Mouse (Mus musculus): ENCODE results near the gene Oas1g. TPM values are rescaled to one million over a fixed set of nuclear protein-coding genes. Genes with fewer than 3 reads are reported as not detected.
"Not testable (repeated sequence)": the region's sequence is repeated elsewhere in the genome, so short reads cannot be mapped to it uniquely, and the experiment has no call there.

Oas1g gene
- polyA plus RNA-seq (2015; fragmentation: Nextera tagmentation; extraction: Ambion mirVana): 0.37 and 1.4 TPM in 2 replicates

DNA sequence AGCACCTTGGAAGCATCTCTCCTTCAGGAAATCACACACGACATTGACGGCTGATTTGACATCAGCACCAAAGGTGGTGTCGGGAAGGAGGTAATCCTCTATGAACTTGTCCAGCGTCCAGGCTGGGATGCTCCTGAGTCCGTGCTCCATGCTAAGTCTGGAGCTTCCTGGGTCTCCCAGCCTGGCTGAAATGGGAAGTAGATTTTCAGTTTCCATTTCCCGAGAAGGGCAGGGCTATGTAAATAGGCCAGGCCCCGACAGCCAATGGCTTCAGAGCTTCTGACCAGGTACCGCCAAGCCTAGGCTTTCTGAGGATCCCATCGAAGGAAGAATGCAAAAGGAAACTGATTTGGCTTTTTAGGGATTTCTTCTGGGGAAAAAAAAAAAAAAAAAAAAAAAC lies at the start of gene Oas1g:
Oas1g (minus strand) TSS at position 201 of the 400 bp plus-strand sequence.
- not testable (repeated sequence) for ATAC-seq (ENCODE audit: low FRiP score); H3K9me3 ChIP-seq (replicated peaks); H3K4me2 ChIP-seq; H3K4me3 ChIP-seq (replicated peaks); H3K36me3 ChIP-seq; H3K9ac ChIP-seq (replicated peaks); H3K27ac ChIP-seq (replicated peaks); H3K4me1 ChIP-seq; H3K27me3 ChIP-seq (replicated peaks)
- 28% methylated on average over 5 of the region's 9 CpGs for WGBS

- no peak overlapping the region for H3K9ac ChIP-seq (replicated peaks)
- H3K36me3 ChIP-seq: no peaks in the 10 kb centered on the region
- H3K9me3 ChIP-seq (replicated peaks): no peaks in the 10 kb centered on the region
- H3K4me3 ChIP-seq (replicated peaks): no peak overlapping the region
- H3K27me3 ChIP-seq (replicated peaks): no peaks in the 10 kb centered on the region
- 6% methylated on average over 5 of the region's 5 CpGs for WGBS
- ATAC-seq (ENCODE audit: low FRiP score): no peak
- no peaks in the 10 kb centered on the region for H3K4me1 ChIP-seq
- no peak overlapping the region for H3K4me2 ChIP-seq
- no peak overlapping the region for H3K27ac ChIP-seq (replicated peaks)
Measured at GRCm38 (mm10) chr5:120933966-120934365, 46.6 kb upstream of the Oas1g start.

- Histone ChIP-seq H3K36me3 (no peaks in the 10 kb centered on the region), H3K4me3 (replicated peaks) (no peak overlapping the region), H3K27me3 (replicated peaks) (no peaks in the 10 kb centered on the region), H3K4me2 (no peak overlapping the region), H3K9ac (replicated peaks) (no peak overlapping the region), H3K4me1 (no peaks in the 10 kb centered on the region), H3K9me3 (replicated peaks) (no peaks in the 10 kb centered on the region), H3K27ac (replicated peaks) (no peak overlapping the region)
- ATAC-seq (ENCODE audit: low FRiP score): no peak
- 16% methylated on average over 1 of the region's 1 CpGs for WGBS
Measured at GRCm38 (mm10) chr5:120927036-120927435, 39.6 kb upstream of the Oas1g start.

DNA sequence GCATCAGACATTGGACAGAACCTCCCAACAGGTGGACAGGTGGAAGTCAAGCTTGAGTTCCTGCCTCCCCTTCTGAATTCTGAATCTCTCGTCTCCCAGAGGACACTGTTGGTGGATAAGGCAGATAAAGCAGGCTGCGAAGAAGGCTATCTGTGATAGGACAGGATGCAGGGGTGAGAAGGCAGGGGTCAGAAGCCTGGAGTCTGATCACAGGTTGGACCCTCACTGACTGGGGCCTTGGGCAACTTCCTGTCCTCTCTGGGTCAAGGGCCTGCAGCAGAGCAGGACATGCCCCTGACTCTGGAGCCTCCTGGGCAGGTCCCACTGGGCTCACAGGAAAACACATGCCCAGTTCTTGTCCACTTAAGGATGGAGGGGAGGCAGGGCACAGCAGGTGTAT lies 38.9 kb upstream of the Oas1g start:
- not testable (repeated sequence) for H3K4me2 ChIP-seq; H3K9ac ChIP-seq (replicated peaks); H3K27ac ChIP-seq (replicated peaks); H3K27me3 ChIP-seq (replicated peaks); H3K36me3 ChIP-seq; ATAC-seq (ENCODE audit: low FRiP score); H3K4me3 ChIP-seq (replicated peaks); H3K9me3 ChIP-seq (replicated peaks); H3K4me1 ChIP-seq
- 77% methylated on average over 2 of the region's 2 CpGs for WGBS

GRCm38 (mm10) chr5:120924520-120924919 lies 37.1 kb upstream of the Oas1g start:
- not testable (repeated sequence) for H3K27ac ChIP-seq (replicated peaks); H3K9me3 ChIP-seq (replicated peaks); H3K27me3 ChIP-seq (replicated peaks); H3K4me3 ChIP-seq (replicated peaks); H3K9ac ChIP-seq (replicated peaks); ATAC-seq (ENCODE audit: low FRiP score); H3K36me3 ChIP-seq; H3K4me2 ChIP-seq; H3K4me1 ChIP-seq
- 87% methylated on average over 4 of the region's 4 CpGs for WGBS

DNA sequence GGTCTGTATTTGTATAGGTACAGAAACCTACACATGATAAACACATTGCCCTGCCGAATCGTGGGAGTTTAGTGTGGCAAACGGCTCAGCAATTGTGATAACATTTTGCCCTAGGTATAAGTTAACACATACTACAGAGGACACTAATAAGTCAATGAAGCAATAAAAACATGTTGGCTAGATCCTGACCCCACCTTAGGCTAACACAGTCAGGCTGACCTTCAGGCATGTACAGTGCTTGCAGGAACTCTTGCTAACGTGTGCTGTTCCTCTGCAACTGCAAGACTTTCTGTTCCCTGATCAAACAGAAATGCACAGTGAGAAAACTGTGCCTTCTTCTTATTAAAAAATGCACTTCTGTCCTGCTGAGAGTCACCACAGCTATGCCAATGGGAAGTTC lies 36.6 kb upstream of the Oas1g start:
- Histone ChIP-seq H3K9ac (replicated peaks) (no peak overlapping the region), H3K4me3 (replicated peaks) (no peak overlapping the region), H3K4me1 (no peaks in the 10 kb centered on the region), H3K27me3 (replicated peaks) (no peaks in the 10 kb centered on the region), H3K36me3 (no peaks in the 10 kb centered on the region), H3K4me2 (no peak overlapping the region), H3K27ac (replicated peaks) (no peak overlapping the region), H3K9me3 (replicated peaks) (no peaks in the 10 kb centered on the region)
- no peak for ATAC-seq (ENCODE audit: low FRiP score)
- WGBS: 77% methylated on average over 4 of the region's 4 CpGs

DNA sequence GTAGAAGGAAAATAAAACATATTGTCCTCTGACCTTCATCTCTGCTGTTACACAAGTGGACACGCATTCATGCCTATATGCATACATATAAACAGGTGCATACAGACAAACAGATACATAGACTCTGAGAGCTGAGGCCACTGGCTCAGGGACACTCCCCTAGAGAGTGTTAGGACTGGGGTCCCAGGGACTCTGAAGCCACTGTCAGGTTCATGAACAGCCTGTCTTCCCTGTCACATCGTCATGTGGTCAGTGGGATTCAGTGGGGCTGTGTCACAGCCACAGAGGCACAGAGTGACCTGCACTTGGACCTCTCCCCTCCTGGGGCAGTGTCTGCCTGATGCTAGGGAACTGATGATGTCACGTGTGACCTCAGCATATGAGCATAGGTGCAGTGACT lies 32.9 kb upstream of the Oas1g start:
- Histone ChIP-seq H3K4me1 (no peaks in the 10 kb centered on the region), H3K9ac (replicated peaks) (no peak overlapping the region), H3K4me3 (replicated peaks) (no peak overlapping the region), H3K9me3 (replicated peaks) (no peaks in the 10 kb centered on the region), H3K27ac (replicated peaks) (no peak overlapping the region), H3K36me3 (no peaks in the 10 kb centered on the region), H3K27me3 (replicated peaks) (no peaks in the 10 kb centered on the region), H3K4me2 (no peak overlapping the region)
- ATAC-seq (ENCODE audit: low FRiP score): no peak
- WGBS: 83% methylated on average over 3 of the region's 3 CpGs

DNA sequence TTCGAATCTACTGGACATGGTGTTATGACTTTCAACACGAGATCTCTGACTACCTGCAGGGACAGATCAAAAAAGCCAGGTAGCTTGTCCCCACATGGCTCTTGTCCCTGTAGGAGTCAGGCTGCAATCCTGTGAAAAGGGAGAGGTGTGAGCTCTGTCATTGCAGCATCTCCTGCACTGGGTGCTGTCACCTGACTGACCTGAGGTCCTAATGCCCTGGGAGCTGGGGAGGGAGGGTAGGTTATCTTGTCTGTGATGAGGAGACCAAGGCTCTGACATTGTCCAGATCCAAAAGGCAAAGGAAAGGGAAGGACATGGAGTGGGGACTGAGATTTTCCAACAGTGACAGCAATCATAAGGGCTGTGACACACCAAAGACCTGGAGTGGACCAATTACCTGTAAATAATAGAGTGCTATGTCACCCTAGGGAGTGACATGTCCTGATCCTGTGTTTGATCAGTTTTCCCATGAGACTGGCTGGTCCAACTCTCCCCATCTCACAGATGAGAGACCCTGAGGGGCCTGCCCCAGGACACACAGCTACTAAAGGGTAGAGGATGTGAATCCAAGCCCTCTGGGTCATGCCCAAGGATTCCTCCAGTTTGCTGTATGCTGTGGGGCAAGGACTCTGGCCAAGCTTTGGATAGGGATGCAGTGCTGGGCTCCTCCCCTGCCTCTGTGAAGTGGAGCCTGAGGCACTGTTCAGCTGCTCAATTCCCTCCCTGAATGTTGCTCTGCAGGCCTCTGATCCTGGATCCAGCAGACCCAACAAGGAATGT lies 31.9 kb upstream of the Oas1g start:
- not testable (repeated sequence) for H3K27ac ChIP-seq (replicated peaks); H3K9me3 ChIP-seq (replicated peaks); H3K9ac ChIP-seq (replicated peaks); H3K36me3 ChIP-seq; H3K4me2 ChIP-seq; H3K4me1 ChIP-seq; H3K27me3 ChIP-seq (replicated peaks); H3K4me3 ChIP-seq (replicated peaks); ATAC-seq (ENCODE audit: low FRiP score)
- WGBS: 76% methylated on average over 2 of the region's 2 CpGs

- H3K36me3 ChIP-seq; H3K27ac ChIP-seq (replicated peaks); ATAC-seq (ENCODE audit: low FRiP score); H3K27me3 ChIP-seq (replicated peaks); H3K4me2 ChIP-seq; H3K9ac ChIP-seq (replicated peaks); H3K9me3 ChIP-seq (replicated peaks); H3K4me3 ChIP-seq (replicated peaks); H3K4me1 ChIP-seq: not testable (repeated sequence)
- 64% methylated on average over 8 of the region's 8 CpGs for WGBS
Measured at GRCm38 (mm10) chr5:120914204-120914603, 26.8 kb upstream of the Oas1g start, which contains the start of gene Oas1d. TSS of gene Oas1d (plus strand) at chr5:120914536.

DNA sequence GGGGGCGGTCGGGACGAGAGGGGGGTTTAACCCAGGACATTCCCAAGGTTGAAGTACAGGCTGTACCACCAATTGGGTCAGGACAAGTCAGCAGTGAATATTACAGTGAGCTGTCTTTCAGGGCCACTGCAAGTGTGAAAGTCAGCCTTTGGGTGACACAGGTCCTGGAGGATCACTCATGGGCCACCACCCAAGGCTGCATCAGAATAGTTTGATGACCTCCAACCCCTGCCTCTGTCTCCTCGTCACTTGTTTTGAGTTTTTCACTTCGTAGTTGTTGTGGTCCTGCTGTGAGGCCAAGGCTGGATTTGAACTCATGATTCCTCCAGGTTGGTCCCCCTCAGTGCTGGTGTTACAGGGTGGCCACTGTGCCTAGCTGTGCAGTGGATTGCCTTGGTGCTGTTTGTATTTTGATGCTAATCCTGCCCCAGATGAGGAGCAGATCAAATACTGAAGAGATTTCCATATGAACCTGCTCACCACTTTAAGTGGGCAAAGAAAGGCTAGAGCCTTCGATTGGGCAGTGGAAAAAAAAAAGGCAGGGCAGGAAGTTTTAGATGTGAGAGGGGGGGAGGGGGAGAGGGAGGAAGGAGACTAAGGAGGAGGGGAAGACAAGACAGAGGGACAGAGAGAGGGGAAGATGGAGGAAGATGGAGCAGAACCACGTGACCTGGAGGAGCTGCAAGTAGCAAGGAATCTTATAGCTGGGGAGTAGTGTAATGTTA lies 20.9 kb upstream of the Oas1g start:
- Histone ChIP-seq H3K27ac (replicated peaks) (no peak overlapping the region), H3K4me3 (replicated peaks) (no peak overlapping the region), H3K36me3 (no peaks in the 10 kb centered on the region), H3K4me1 (no peaks in the 10 kb centered on the region), H3K4me2 (no peak overlapping the region), H3K27me3 (replicated peaks) (no peaks in the 10 kb centered on the region), H3K9ac (replicated peaks) (no peak overlapping the region), H3K9me3 (replicated peaks) (no peaks in the 10 kb centered on the region)
- WGBS: 56% methylated on average over 7 of the region's 7 CpGs
- ATAC-seq (ENCODE audit: low FRiP score): no peak

GRCm38 (mm10) chr5:120906791-120907733 lies 19.6 kb upstream of the Oas1g start, which contains the start of gene Oas1a:
TSS of gene Oas1a (minus strand) at chr5:120907521.
- WGBS: 35% methylated on average over 9 of the region's 12 CpGs
- not testable (repeated sequence) for H3K27ac ChIP-seq (replicated peaks); H3K9me3 ChIP-seq (replicated peaks); H3K36me3 ChIP-seq; ATAC-seq (ENCODE audit: low FRiP score); H3K27me3 ChIP-seq (replicated peaks); H3K4me3 ChIP-seq (replicated peaks); H3K4me1 ChIP-seq; H3K9ac ChIP-seq (replicated peaks); H3K4me2 ChIP-seq

All from neural tube, embryonic 15.5 days (tissue).